Mouse (Mus musculus) liver, postnatal 0 days (tissue): ENCODE measurements around the gene Vmn1r196.
"Not testable (repeated sequence)": the region's sequence is repeated elsewhere in the genome, so short reads cannot be mapped to it uniquely, and the experiment has no call there.

Experiments used
- CTCF ChIP-seq: sonication (generic); IDR thresholded peaks from 2 replicates; pipeline ENCODE4 v1.5.1; 2016; ENCODE audit warnings: antibody characterized with exemption, low read depth
- EP300 ChIP-seq: IDR thresholded peaks from 2 replicates; pipeline ENCODE4 v1.6.1; 2016; ENCODE audit warnings: antibody characterized with exemption, low read depth, mild to moderate bottlenecking

GRCm38 (mm10) chr13:22308075-22308474 is 18.4 kb downstream of the Vmn1r196 start:
- not testable (repeated sequence) for TF ChIP-seq EP300, CTCF
